Mouse (Mus musculus): ENCODE results near the gene Ankdd1a.

Ankdd1a gene

DNA sequence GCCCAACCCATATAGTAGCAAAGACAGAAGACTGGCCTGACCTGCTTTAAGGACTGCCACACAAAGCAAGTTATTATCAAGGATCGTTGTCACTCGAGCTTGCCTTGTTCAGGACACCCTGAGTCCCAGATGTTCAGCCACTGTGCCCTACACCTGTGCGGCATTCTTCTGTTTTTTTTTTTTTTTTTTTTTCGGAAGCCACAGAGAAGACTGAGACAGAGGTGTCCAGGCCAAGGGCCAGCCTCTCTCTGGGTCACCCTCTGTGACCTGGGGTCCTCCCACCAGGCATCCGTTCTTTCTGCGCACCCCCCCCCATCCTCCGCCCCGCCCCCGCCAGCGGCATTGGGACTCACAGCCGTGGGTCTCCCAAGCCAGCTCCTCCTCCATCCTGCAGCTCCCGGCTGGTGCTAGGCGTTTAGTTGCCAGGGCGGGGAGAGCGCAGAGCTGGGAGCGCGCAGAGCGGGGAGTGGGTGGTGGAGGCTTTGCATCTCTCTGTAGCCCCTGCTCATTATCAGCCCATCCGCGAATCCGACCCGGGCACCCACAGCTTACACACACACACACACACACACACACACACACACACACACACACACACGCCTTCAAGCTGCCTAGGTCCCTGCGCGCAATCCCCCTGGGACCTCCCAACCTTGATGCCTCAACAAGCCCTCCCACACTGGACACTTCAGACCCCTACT lies at the start of gene Ankdd1a:
Ankdd1a (minus strand) TSS at position 387 of the 698 bp plus-strand sequence.
- DNase-seq (ENCODE audit: low spot score in 2 of 2) = peak; percentile 64 to 71

- no peak for DNase-seq (ENCODE audit: low spot score in 2 of 2)
Measured at GRCm38 (mm10) chr9:65569491-65569971, 49.5 kb upstream of the Ankdd1a start.

DNA sequence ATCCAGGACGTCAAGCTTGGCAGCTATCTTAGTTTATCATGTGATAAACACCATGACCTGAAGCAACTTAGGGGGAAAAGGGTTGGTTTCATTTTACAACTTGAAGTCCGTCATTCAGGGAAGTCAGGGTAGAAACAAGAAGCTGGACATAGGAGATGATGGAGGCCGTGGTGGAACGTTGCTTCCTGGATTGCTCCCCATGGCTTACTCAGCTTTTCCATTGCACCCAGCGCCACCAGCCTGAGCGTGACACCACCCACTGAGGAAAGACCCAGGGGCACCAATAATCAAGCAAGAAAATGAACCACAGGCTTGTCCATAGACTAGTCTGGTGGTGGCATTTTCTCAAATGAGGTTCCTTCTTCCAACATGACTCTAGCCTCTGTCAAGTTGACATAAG lies 48.8 kb upstream of the Ankdd1a start:
- no peak for DNase-seq (ENCODE audit: low spot score in 2 of 2)

- no peak for DNase-seq (ENCODE audit: low spot score in 2 of 2)
Measured at GRCm38 (mm10) chr9:65564698-65565097, 44.7 kb upstream of the Ankdd1a start.

DNA sequence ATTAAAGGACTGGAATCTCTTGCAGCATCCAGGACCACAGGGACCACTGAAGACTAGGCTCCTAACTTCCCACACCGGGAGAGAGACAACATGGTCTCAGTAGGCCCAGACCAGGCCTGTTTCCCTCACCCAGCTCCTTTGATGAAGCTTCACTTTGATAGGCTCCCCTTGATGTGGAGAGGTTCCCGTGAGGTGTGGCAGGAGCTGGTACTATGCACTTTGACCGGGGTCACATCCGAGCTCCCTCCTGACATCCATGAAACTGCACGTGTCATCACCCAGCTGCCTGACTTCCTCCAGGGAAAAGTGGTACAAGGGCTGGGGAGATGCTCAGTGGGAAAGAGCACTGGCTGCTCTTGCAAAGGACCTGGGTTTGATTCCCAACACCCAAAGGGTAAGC lies 43.1 kb upstream of the Ankdd1a start:
- DNase-seq (ENCODE audit: low spot score in 2 of 2) = no peak

DNA sequence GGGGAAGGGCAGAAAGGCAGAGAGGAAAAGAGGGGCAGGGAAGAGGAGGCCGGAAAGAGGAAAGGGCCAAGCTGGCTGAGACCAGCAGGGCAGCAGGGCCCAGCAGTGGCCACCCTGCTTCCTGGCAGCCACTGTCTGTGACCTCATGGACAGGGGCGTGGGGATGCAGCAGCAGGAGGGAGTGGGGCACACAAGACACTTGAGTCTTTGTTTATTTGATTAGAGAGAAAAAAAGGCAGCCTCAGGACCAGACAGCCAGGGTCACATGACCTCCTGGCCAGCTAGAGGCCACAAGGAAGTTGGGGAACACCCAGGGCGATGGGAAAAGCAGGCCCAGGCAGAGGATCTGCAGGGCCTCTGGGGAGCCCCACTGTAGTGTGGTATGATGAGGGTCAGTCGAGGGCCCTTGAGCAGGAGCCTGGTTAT lies 42.1 kb upstream of the Ankdd1a start:
- peak; percentile 38 to 45 for DNase-seq (ENCODE audit: low spot score in 2 of 2)

GRCm38 (mm10) chr9:65561016-65561415 lies 41.0 kb upstream of the Ankdd1a start:
- no peak for DNase-seq (ENCODE audit: low spot score in 2 of 2)

DNA sequence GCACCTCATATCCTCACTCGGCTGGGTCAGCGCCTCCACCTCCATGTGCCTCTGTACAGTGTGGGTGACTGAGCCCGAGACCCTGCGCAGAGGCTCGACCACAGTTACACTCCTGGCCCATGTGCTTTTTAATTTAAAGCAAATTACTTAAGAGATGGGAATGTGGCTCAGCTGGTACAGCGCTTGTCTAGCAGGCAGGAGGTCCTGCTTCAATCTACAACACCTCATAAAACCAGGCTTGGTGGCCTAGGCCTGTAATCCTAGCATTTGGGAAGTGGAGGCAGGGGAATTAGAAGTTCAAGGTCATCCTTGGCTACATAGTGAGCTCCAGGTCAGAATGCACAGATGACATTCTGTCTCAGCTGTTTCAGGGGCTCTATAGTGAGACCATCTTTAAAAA lies 38.8 kb upstream of the Ankdd1a start:
- no peak for DNase-seq (ENCODE audit: low spot score in 2 of 2)

GRCm38 (mm10) chr9:65556979-65557378 lies 37.0 kb upstream of the Ankdd1a start:
- no peak for DNase-seq (ENCODE audit: low spot score in 2 of 2)

DNA sequence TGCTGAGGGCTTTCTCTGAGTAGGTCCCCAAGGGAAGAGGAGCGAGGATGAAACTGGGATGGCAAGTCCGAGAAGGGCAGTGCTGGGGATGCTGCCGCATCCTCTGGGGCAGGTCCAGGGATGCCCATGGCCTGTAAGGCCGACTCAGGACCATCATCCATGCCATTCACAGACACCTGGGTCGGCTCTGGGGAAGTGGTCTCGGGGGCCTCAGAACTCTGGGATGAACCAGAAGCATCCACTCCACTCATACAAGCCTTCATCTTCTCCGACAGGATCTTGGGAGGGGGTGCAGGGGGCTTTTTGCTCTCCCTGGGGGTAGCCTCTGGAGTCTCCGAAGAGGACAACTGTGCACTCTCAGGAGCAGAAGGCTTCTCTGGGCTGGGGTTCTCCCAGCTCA lies 36.4 kb upstream of the Ankdd1a start:
- no peak for DNase-seq (ENCODE audit: low spot score in 2 of 2)

GRCm38 (mm10) chr9:65555621-65556020 lies 35.6 kb upstream of the Ankdd1a start:
- no peak for DNase-seq (ENCODE audit: low spot score in 2 of 2)

DNA sequence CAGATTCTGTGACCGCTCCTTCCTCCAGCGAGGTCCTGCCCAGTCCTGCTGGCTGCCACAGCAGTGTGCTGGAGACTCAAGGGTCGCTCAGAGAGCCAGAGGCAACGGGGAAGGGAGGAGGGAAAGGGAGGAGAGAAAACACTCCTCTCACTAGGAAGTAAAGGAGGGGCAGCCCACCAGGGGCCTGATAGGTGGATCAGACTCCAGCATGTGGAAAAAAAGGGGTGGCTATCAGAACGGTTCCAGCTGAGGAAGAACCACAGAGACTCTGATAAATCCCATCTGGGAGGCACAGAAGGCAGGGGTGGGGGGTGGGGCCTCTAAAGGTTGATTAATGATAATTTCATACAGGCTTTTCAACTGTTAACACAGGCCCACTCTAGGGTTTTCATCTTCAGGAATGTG lies 35.0 kb upstream of the Ankdd1a start:
- DNase-seq (ENCODE audit: low spot score in 2 of 2) = no peak

GRCm38 (mm10) chr9:65552711-65553110 lies 32.7 kb upstream of the Ankdd1a start:
- no peak for DNase-seq (ENCODE audit: low spot score in 2 of 2)

GRCm38 (mm10) chr9:65552141-65552540 lies 32.1 kb upstream of the Ankdd1a start:
- no peak for DNase-seq (ENCODE audit: low spot score in 2 of 2)

GRCm38 (mm10) chr9:65551035-65551434 lies 31.0 kb upstream of the Ankdd1a start:
- no peak for DNase-seq (ENCODE audit: low spot score in 2 of 2)

DNA sequence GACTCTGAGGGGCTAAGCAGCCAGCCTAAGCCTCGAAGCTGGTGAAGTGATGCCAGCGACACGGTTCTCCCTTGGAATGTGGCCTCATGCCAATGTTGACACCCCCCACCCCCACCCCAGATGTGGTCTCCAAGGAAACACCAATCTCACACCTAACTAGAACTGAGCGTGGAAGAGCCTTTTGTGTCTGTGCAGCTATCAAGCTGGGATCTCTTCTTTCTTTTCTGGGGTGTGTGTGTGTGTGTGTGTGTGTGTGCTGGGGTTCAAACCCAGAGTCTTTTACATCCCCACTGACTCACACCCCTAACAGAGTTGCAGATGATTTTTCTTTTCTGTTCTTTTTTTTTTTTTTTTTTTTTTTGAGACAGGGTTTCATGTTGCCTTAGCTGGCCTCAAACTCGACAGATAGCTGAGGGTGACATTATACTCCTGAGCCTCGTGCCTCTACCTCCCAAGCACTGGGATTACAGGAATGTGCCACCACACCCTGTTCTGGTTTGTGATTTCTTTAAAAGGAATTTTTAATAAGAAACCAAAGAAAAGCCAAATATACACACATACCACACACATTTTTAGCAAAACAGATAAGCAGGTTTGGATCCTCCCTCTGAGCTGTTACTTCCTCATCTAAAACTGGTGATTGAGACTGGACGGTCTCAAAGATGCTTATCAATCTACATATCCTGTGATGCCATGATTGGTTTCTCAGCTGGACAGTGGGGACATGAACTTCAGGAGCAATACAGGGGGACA lies 30.3 kb upstream of the Ankdd1a start:
- DNase-seq (ENCODE audit: low spot score in 2 of 2) = no peak

DNA sequence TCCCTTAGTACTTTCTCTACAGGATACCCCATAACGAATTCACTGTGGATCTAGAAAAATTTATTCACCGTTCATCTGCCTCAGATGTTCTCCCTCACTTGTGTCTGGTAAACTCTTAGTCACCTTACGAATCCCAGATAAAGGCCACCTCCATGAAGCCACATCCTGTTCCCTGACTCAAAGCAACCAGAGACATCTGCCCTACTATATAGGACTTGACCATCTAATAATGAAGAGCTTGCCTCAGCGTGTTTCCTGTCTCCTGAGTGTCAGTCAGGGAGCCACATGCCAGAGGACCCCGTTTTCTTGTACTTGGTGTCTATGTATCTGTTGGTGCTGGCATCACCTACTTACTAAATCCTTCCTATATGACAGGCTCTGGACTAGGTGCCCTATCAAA lies 29.6 kb upstream of the Ankdd1a start:
- no peak for DNase-seq (ENCODE audit: low spot score in 2 of 2)

GRCm38 (mm10) chr9:65549139-65549538 lies 29.1 kb upstream of the Ankdd1a start:
- no peak for DNase-seq (ENCODE audit: low spot score in 2 of 2)

DNA sequence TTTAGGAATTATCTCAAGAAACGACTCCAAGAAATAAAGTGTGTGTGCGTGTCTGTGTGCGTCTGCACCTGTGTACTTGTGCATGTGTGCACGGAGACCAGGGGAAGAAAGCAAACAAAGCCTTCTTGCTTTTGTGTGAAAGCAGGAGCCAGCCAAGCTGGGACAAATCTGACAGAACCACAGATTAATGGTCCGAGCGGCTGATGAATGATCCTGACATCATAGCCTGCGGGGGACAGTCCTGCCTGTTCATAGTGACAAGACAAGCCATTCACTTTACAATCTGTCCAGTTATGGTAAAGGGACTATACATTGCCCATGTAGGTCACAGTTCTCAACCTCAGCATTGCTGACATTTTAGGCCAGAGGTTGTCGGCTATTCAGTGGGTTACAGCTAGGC lies 28.3 kb upstream of the Ankdd1a start:
- DNase-seq (ENCODE audit: low spot score in 2 of 2) = no peak

- no peak for DNase-seq (ENCODE audit: low spot score in 2 of 2)
Measured at GRCm38 (mm10) chr9:65547844-65548243, 27.9 kb upstream of the Ankdd1a start.

GRCm38 (mm10) chr9:65547111-65547510 lies 27.1 kb upstream of the Ankdd1a start:
- DNase-seq (ENCODE audit: low spot score in 2 of 2) = no peak

GRCm38 (mm10) chr9:65546413-65546695 lies 26.4 kb upstream of the Ankdd1a start:
- no peak for DNase-seq (ENCODE audit: low spot score in 2 of 2)

- DNase-seq (ENCODE audit: low spot score in 2 of 2) = no peak
Measured at GRCm38 (mm10) chr9:65545635-65546412, 25.8 kb upstream of the Ankdd1a start.
